Mouse (Mus musculus) adipose tissue, adult 10 weeks (tissue): ENCODE measurements around the gene Crebl2. TPM values are rescaled to one million over a fixed set of nuclear protein-coding genes. Genes with fewer than 3 reads are reported as not detected.

ENCODE experiments used
- polyA plus RNA-seq: library from polyadenylated mRNA; stranded (reverse); fragments of 350-450 nt; fragmentation: Illumina TruSeq; extraction: RNeasy Lipid Tissue Mini Kit (QIAGEN cat#74804); gene quantifications from one replicate; pipeline ENCODE4 v1.2.3, GENCODE M21; 2014; ENCODE audit warnings: low read depth, low replicate concordance

Gene Crebl2
- 20.8 TPM for polyA plus RNA-seq

GRCm38 (mm10) chr6:134829786-134830700, at the start of gene Crebl2:
Gene Crebl2, plus strand, starts transcription at chr6:134830154.

DNA sequence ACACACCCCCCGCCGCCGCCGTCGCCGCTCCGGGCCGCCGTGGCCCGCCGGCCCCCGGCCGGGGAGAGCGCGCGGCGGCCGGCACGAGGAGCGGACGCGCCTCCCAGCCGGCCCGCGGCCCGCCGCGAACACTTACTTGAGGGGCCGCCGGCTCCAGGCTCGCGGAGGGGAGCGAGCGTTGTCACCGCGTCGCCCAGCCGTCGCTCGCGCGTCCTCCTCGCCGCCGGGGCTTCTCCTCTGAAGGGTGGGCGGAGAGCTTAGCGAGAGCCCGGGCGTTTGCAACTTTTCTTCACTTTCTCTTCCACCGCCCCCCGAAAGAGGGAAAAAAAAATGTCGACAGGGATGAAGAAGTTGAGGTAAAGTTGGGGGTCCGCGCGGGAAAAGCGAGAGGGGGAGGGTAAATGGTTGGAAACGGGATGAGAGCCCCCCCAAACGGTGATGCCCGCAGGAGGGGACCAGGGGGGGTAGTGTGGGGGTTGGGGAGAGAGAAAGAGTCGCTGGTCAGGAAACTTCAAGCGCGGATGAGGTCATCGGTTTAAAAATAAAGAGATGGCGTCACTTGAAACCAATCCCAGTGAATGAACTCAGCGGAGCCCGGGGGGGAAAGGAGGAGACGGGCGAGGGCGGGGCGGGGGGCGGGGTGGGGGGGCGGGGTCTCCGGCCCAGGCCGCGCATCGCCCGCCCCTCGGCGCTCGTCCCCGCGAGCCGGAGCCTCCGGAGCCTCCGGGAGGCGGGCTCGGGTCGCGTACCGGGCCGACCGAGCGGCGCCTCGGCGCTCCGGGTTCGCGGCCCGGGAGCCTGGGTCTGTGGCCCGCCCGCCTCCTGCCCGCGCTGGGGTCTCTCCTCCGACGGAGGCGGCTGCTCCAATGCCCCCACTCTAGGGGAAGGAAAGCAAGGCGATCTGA, 37.6 kb upstream of the Crebl2 start, which contains the start of gene Dusp16:
Dusp16 (minus strand) TSS at position 485 of the 905 bp plus-strand sequence.

DNA sequence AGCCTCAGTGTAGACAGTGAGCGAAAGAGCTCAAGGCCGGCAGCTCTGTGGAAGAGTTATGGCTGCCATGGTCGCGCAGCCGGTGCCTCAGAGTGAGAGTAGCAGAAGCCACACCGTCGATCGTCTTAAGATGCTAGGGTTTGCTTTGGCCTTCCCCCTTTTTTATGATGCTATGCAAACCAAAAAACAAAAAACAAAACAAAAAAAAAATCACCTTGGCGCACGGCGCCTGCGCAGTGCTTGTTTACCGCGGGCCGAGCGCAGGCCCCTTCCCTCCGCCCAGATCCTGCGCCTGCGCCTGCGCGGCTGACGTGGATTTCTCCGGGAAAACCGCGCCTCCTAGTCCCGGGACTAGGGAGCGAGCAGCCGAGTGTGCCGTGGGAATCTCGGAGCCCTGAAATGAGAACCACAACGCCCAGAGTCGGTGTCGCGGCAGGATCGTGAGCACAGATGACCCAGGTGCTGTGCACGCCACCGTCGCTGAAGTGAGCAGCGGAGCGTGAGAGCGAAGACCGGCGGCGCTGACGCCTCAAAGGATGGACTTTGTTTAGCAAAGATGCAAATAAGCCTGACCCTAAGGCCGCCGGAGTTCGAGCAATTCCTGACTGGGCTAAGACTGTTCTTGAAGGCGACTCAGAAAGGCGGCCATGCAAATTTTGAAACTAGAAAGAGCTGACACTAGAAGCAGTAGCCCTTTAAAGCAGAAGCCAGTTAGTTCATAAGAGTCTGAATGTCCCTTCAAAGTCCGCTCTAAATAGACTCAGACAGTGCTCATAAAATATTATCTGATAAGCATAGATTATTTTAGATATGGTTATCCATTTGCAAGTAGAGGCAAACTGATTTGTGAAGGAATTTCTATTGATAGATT, 68.4 kb downstream of the Crebl2 start, which contains the start of gene Gpr19:
Gpr19 (minus strand) TSS at position 484 of the 871 bp plus-strand sequence.

Other genes with a start within 250 kb of the Crebl2 start
- 4.6 TPM for gene Mansc1, start 197.7 kb upstream of the Crebl2 start, polyA plus RNA-seq
- gene Borcs5, start 190.6 kb upstream of the Crebl2 start, polyA plus RNA-seq: 12.3 TPM
- 14.2 TPM for gene Dusp16, start 37.5 kb upstream of the Crebl2 start, polyA plus RNA-seq
- 7.4 TPM for gene Gpr19, start 68.4 kb downstream of the Crebl2 start, polyA plus RNA-seq
- 33.7 TPM for gene Cdkn1b, start 90.2 kb downstream of the Crebl2 start, polyA plus RNA-seq
- gene Apold1, start 151.6 kb downstream of the Crebl2 start, polyA plus RNA-seq: 3.3 TPM
- 43.3 TPM for gene Ddx47, start 181.5 kb downstream of the Crebl2 start, polyA plus RNA-seq
- gene Gprc5a, start 235.5 kb downstream of the Crebl2 start, polyA plus RNA-seq: 6.2 TPM